Mouse (Mus musculus) embryonic facial prominence, embryonic 10.5 days (tissue): ENCODE measurements around the gene Sf3a1. TPM values are rescaled to one million over a fixed set of nuclear protein-coding genes. Genes with fewer than 3 reads are reported as not detected.
"Not testable (repeated sequence)": the region's sequence is repeated elsewhere in the genome, so short reads cannot be mapped to it uniquely, and the experiment has no call there.

Source experiments
- DNase-seq: peaks from one replicate; pipeline ENCODE4 v3.0.0-alpha.2; 2017; ENCODE audit warnings: low spot score
- H3K27ac ChIP-seq: fragments of 300-500 bp; sonication (generic); replicated peaks from 2 replicates; pipeline ENCODE4 v1.5.1; 2016; ENCODE audit warnings: mild to moderate bottlenecking
- H3K27me3 ChIP-seq: fragments of 300-500 bp; sonication (generic); replicated peaks from 2 replicates; pipeline ENCODE4 v1.6.1; 2016; ENCODE audit warnings: low read depth, mild to moderate bottlenecking; ENCODE audit not compliant: poor library complexity, severe bottlenecking
- H3K36me3 ChIP-seq: fragments of 300-500 bp; sonication (generic); replicated peaks from 2 replicates; pipeline ENCODE4 v1.6.1; 2016; ENCODE audit warnings: mild to moderate bottlenecking, moderate library complexity
- H3K4me1 ChIP-seq: fragments of 300-500 bp; sonication (generic); 2 replicates; pipeline ENCODE4 v1.6.1; 2016
- H3K4me3 ChIP-seq: fragments of 300-500 bp; sonication (generic); 2 replicates; pipeline ENCODE4 v1.5.1; 2016; ENCODE audit warnings: mild to moderate bottlenecking, moderate library complexity
- H3K9me3 ChIP-seq: fragments of 300-500 bp; sonication (generic); 2 replicates; pipeline ENCODE4 v1.6.1; 2016; ENCODE audit warnings: mild to moderate bottlenecking
- WGBS: fragments of 180-500 bp; shearing (Covaris S2); methylation state at CpG from one replicate; pipeline ENCODE4 v1.1.7; 2016; 5-methylcytosine and 5-hydroxymethylcytosine counted together
- polyA plus RNA-seq: library from polyadenylated mRNA; unstranded; fragments of >200 nt; fragmentation: Nextera tagmentation; extraction: Ambion mirVana; gene quantifications from 2 replicates; pipeline ENCODE4 v1.2.1, GENCODE M21; 2016

The Sf3a1 gene
- polyA plus RNA-seq, 1 experiment from 2014 or later, result 102 TPM

- no peak for DNase-seq
- H3K36me3 ChIP-seq, result peaks cover 100% of the 10 kb centered on the region
- H3K4me1 ChIP-seq, result no peaks in the 10 kb centered on the region
- no peak overlapping the region for H3K4me3 ChIP-seq
- H3K27ac ChIP-seq, result no peak overlapping the region
- no peaks in the 10 kb centered on the region for H3K27me3 ChIP-seq
- 96% methylated on average over 5 of the region's 5 CpGs for WGBS
- no peaks in the 10 kb centered on the region for H3K9me3 ChIP-seq
Measured at GRCm38 (mm10) chr11:4174586-4174985, 14.4 kb downstream of the Sf3a1 start.

GRCm38 (mm10) chr11:4177716-4178115 is 17.6 kb downstream of the Sf3a1 start:
- Histone ChIP-seq H3K27ac (no peak overlapping the region), H3K4me3 (no peak overlapping the region), H3K4me1 (no peaks in the 10 kb centered on the region), H3K36me3 (peaks cover 100% of the 10 kb centered on the region), H3K9me3 (no peaks in the 10 kb centered on the region), H3K27me3 (no peaks in the 10 kb centered on the region)
- WGBS, result 91% methylated on average over 4 of the region's 4 CpGs
- DNase-seq, result no peak

- H3K27ac ChIP-seq, result no peak overlapping the region
- H3K4me1 ChIP-seq, result peaks cover 2% of the 10 kb centered on the region
- WGBS, result 21% methylated on average over 1 of the region's 1 CpGs
- H3K36me3 ChIP-seq, result peaks cover 70% of the 10 kb centered on the region
- H3K9me3 ChIP-seq, result no peaks in the 10 kb centered on the region
- no peaks in the 10 kb centered on the region for H3K27me3 ChIP-seq
- no peak overlapping the region for H3K4me3 ChIP-seq
- no peak for DNase-seq
Measured at GRCm38 (mm10) chr11:4182061-4182460, 21.9 kb downstream of the Sf3a1 start.

- Histone ChIP-seq H3K4me1 (peaks cover 14% of the 10 kb centered on the region), H3K27ac (no peak overlapping the region), H3K27me3 (peaks cover 9% of the 10 kb centered on the region; the same call in 1 of the 2 replicates), H3K4me3 (no peak overlapping the region), H3K9me3 (no peaks in the 10 kb centered on the region), H3K36me3 (peaks cover 55% of the 10 kb centered on the region)
- no peak for DNase-seq
Measured at GRCm38 (mm10) chr11:4183511-4183910, 23.4 kb downstream of the Sf3a1 start.

- peaks cover 14% of the 10 kb centered on the region for H3K4me1 ChIP-seq
- 82% methylated on average over 4 of the region's 4 CpGs for WGBS
- H3K27me3 ChIP-seq, result peaks cover 9% of the 10 kb centered on the region; the same call in 1 of the 2 replicates
- no peak overlapping the region for H3K27ac ChIP-seq
- DNase-seq, result no peak
- H3K4me3 ChIP-seq, result no peak overlapping the region
- peaks cover 46% of the 10 kb centered on the region for H3K36me3 ChIP-seq
- no peaks in the 10 kb centered on the region for H3K9me3 ChIP-seq
Measured at GRCm38 (mm10) chr11:4184251-4184952, 24.3 kb downstream of the Sf3a1 start.

GRCm38 (mm10) chr11:4185480-4185879 is 25.3 kb downstream of the Sf3a1 start:
- H3K27ac ChIP-seq, DNase-seq, H3K9me3 ChIP-seq, H3K27me3 ChIP-seq, H3K4me3 ChIP-seq: not testable (repeated sequence)
- 91% methylated on average over 6 of the region's 6 CpGs for WGBS
- H3K36me3 ChIP-seq, result peaks cover 36% of the 10 kb centered on the region
- H3K4me1 ChIP-seq, result peaks cover 20% of the 10 kb centered on the region

- peaks cover 23% of the 10 kb centered on the region for H3K36me3 ChIP-seq
- peaks cover 9% of the 10 kb centered on the region; the same call in 1 of the 2 replicates for H3K27me3 ChIP-seq
- peak within 1 kb of the TSS; percentile 88 for H3K27ac ChIP-seq
- no peaks in the 10 kb centered on the region for H3K9me3 ChIP-seq
- under 1% methylated on average over 71 of the region's 71 CpGs for WGBS
- peak; percentile 99 for DNase-seq
- peaks cover 32% of the 10 kb centered on the region for H3K4me1 ChIP-seq
- H3K4me3 ChIP-seq, result peak within 1 kb of the TSS; percentile 94
Measured at GRCm38 (mm10) chr11:4186486-4187317, 26.6 kb downstream of the Sf3a1 start, which contains the start of gene Tbc1d10a. TSS of gene Tbc1d10a (plus strand) at chr11:4186789.

- H3K27me3 ChIP-seq, result peaks cover 9% of the 10 kb centered on the region; the same call in 1 of the 2 replicates
- no peak for DNase-seq
- peak overlapping the region; percentile 88 for H3K27ac ChIP-seq
- H3K4me3 ChIP-seq, result peak overlapping the region; percentile 94
- 19% methylated on average over 9 of the region's 9 CpGs for WGBS
- peaks cover 39% of the 10 kb centered on the region for H3K4me1 ChIP-seq
- H3K36me3 ChIP-seq, result peaks cover 17% of the 10 kb centered on the region
- H3K9me3 ChIP-seq, result no peaks in the 10 kb centered on the region
Measured at GRCm38 (mm10) chr11:4187318-4187700, 27.2 kb downstream of the Sf3a1 start.

- WGBS, result 89% methylated on average over 6 of the region's 6 CpGs
- 0 out of 2 replicates have a peak, but pooled peaks cover under 1% of the 10 kb centered on the region for H3K36me3 ChIP-seq
- no peak for DNase-seq
- no peak overlapping the region for H3K27ac ChIP-seq
- no peaks in the 10 kb centered on the region for H3K9me3 ChIP-seq
- no peak overlapping the region for H3K4me3 ChIP-seq
- peaks cover 46% of the 10 kb centered on the region for H3K4me1 ChIP-seq
- peaks cover 9% of the 10 kb centered on the region; the same call in 1 of the 2 replicates for H3K27me3 ChIP-seq
Measured at GRCm38 (mm10) chr11:4189182-4189581, 29.0 kb downstream of the Sf3a1 start.

- DNase-seq, result no peak
- H3K4me3 ChIP-seq, result no peak overlapping the region
- H3K27ac ChIP-seq, result no peak overlapping the region
- H3K27me3 ChIP-seq, result peaks cover 9% of the 10 kb centered on the region; the same call in 1 of the 2 replicates
- WGBS, result 76% methylated on average over 3 of the region's 3 CpGs
- no peaks in the 10 kb centered on the region for H3K36me3 ChIP-seq
- peaks cover 46% of the 10 kb centered on the region for H3K4me1 ChIP-seq
- no peaks in the 10 kb centered on the region for H3K9me3 ChIP-seq
Measured at GRCm38 (mm10) chr11:4190677-4191076, 30.5 kb downstream of the Sf3a1 start.

- H3K36me3 ChIP-seq, result no peaks in the 10 kb centered on the region
- H3K9me3 ChIP-seq, result no peaks in the 10 kb centered on the region
- DNase-seq, result no peak
- H3K4me3 ChIP-seq, result no peak overlapping the region
- no peak overlapping the region for H3K27ac ChIP-seq
- peaks cover 2% of the 10 kb centered on the region; the same call in 1 of the 2 replicates for H3K27me3 ChIP-seq
- H3K4me1 ChIP-seq, result peaks cover 59% of the 10 kb centered on the region
- WGBS, result 70% methylated on average over 3 of the region's 3 CpGs
Measured at GRCm38 (mm10) chr11:4192757-4193156, 32.6 kb downstream of the Sf3a1 start.

GRCm38 (mm10) chr11:4193420-4193819 is 33.3 kb downstream of the Sf3a1 start:
- H3K27me3 ChIP-seq, result no peaks in the 10 kb centered on the region
- no peak for DNase-seq
- no peaks in the 10 kb centered on the region for H3K36me3 ChIP-seq
- no peaks in the 10 kb centered on the region for H3K9me3 ChIP-seq
- no peak overlapping the region for H3K27ac ChIP-seq
- H3K4me3 ChIP-seq, result no peak overlapping the region
- H3K4me1 ChIP-seq, result peaks cover 56% of the 10 kb centered on the region
